Mouse (Mus musculus): ENCODE data around the gene Bicc1.
"Not testable (repeated sequence)": the region's sequence is repeated elsewhere in the genome, so short reads cannot be mapped to it uniquely, and the experiment has no call there.

Gene Bicc1

GRCm38 (mm10) chr10:70998136-70998535 is 161.4 kb downstream of the Bicc1 start:
- DNase-seq (ENCODE audit: low read depth, low spot score) = peak; percentile 32

DNA sequence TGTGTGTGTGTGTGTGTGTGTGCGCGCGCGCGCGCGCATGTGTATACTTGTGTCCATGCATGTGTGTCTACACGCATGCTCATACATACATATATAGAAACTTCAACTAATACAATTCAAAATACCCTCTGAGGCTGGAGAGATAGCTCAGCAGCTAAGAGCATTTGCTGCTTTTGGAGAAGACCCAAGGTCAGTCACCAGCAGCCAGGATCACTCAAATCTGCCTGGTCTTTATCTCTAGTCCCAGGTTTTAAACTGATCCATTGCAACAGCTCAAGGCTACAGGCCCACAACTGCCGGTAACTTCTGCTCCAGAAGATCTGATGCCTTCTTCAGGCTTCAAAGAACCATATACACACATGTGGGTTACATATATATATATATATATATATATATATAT is 163.4 kb downstream of the Bicc1 start:
- DNase-seq (ENCODE audit: low read depth, low spot score) = no peak

DNA sequence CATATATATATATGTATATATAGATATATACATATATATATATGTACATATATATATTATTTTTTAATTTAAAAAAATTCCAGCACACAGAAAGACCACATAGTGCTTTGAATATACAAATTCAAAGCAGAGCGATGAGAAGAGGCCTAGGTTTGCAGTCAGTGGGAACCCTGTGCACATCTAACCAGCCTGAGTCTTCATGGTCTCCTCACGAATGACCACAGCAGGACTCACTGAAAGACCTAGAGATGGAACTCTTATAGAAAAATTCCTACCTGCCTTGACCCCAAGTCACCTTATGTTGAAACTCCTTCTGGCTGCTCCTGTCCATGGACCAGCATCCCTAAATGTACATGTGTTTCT is 165.4 kb downstream of the Bicc1 start:
- no peak for DNase-seq (ENCODE audit: low read depth, low spot score)

DNA sequence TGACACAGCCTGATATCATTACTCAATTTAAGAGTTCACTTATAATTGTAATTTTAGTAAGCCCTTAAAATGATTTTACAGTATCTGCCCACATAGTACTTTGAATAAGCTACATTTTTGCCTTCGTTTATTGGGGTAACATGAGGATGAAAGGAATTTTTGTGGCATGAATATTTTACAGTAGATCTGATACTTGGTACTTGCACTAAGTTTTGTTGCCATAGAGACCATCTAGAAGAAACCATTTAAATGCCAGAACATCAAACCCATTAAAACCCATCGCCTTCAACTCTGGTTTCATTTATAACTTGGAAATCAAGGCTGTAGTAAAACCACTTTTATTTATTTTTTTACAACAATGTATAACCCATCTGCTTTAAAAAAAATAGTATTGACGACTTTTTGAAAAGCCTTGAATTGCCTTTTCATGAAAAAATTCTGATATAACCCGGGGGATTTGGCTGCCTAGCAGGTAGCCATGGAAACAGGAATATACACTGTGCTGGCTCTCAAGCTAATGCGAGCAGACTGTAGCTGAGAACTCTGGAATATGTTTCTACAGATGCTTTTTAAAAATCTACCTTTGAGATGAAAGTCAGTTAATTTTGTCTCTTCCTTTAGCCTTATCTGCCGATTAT is 165.9 kb downstream of the Bicc1 start:
- DNase-seq (ENCODE audit: low read depth, low spot score) = no peak

- no peak for DNase-seq (ENCODE audit: low read depth, low spot score)
Observed at GRCm38 (mm10) chr10:70987396-70987795, 172.1 kb downstream of the Bicc1 start.

GRCm38 (mm10) chr10:70983036-70983670 is 176.3 kb downstream of the Bicc1 start:
- no peak for DNase-seq (ENCODE audit: low read depth, low spot score)

DNA sequence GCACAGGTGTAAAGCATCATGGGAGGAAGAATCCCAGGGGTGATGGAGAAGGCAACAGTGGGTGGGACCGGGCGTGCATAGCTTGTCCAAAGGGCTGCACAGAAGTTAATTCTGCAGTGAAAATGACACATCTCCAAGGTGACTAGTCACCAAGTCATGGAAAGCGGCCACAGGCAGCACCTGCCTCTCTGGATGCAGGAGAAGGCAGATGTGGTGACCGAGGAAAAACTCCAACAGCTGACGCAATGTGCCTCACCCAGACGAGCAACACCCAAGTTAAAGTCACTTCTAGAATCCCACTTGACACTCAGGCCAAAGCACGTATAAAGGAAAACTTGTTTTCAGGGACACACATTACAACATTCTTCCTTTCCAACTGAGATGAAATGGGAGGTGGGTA is 177.3 kb downstream of the Bicc1 start:
- no peak for DNase-seq (ENCODE audit: low read depth, low spot score)

DNA sequence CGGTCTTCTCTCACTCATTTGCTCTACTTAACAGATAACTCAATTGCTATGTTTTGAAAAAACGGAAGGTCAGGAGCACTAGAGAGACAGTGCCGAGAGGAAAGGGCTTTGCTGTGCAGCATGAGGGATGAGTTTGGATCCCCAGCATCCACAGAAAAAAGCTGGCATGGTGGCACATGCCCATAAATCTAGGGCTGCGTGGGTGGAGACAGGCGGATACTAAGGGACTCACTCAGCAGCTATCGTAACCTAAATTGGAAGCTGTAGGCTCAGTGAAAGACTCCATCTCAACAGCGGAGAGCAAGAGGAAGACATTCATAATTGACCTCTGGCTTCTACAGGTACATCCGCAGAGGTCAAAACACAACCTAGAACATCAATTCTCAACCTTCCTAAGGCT is 179.8 kb downstream of the Bicc1 start:
- no peak for DNase-seq (ENCODE audit: low read depth, low spot score)

- DNase-seq (ENCODE audit: low read depth, low spot score) = no peak
Observed at GRCm38 (mm10) chr10:70977141-70977540, 182.4 kb downstream of the Bicc1 start.

- no peak for DNase-seq (ENCODE audit: low read depth, low spot score)
Observed at GRCm38 (mm10) chr10:70976633-70977032, 182.9 kb downstream of the Bicc1 start.

DNA sequence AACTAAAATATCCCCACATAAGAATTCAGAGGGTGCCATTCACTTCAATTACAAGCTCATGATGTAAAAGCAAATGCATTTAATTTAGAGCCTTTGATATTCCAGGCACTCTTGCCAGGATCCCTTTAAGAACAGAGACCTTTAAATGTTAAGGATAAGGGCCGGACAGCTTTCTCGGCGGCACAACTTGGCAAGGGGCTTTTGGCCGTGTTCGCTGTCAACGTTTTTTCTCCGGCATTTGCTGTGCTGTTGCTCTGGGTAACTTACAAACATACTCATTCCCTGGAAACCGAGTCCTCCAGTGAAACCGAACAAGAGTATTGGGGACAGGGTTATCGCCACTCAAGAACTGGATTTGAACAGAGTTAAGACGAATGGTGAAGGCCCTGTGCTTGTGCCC is 188.3 kb downstream of the Bicc1 start:
- DNase-seq (ENCODE audit: low read depth, low spot score) = no peak

- no peak for DNase-seq (ENCODE audit: low read depth, low spot score)
Observed at GRCm38 (mm10) chr10:70968848-70969683, 190.4 kb downstream of the Bicc1 start.

- DNase-seq (ENCODE audit: low read depth, low spot score) = no peak
Observed at GRCm38 (mm10) chr10:70966642-70967345, 192.7 kb downstream of the Bicc1 start.

- peak; percentile 78 for DNase-seq (ENCODE audit: low read depth, low spot score)
Observed at GRCm38 (mm10) chr10:70964706-70965105, 194.8 kb downstream of the Bicc1 start.

- DNase-seq (ENCODE audit: low read depth, low spot score) = peak; percentile 74
Observed at GRCm38 (mm10) chr10:70963599-70964193, 195.8 kb downstream of the Bicc1 start.

DNA sequence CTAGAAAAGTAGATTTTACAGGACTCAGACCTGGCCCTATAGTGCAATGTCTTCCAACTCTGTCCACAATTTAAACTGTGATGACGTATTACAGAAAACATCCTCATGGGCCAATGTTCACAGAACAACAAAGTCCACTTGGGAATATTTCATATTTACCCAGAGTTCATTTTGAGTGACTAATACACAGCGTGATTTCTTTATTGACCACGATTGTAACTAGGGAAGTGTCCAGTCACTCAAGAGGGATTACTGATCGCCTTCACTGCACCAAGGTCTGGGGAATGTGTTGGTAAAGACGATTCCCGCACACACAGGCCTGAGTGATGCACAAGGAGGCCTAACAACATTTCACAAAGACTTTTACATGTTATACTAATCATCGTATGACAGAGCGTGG is 197.9 kb downstream of the Bicc1 start:
- no peak for DNase-seq (ENCODE audit: low read depth, low spot score)

DNA sequence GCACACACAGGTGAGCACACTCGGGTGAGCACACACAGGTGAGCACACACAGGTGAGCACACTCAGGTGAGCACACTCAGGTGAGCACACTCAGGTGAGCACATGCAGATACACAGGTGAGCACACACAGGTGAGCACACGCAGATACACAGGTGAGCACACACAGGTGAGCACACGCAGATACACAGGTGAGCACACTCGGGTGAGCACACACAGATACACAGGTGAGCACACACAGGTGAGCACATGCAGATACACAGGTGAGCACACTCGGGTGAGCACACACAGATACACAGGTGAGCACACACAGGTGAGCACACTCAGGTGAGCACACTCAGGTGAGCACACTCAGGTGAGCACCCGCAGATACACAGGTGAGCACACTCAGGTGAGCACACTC is 199.1 kb downstream of the Bicc1 start:
- DNase-seq (ENCODE audit: low read depth, low spot score) = not testable (repeated sequence)

- no peak for DNase-seq (ENCODE audit: low read depth, low spot score)
Observed at GRCm38 (mm10) chr10:70952770-70953147, 206.7 kb downstream of the Bicc1 start.

- peak; percentile 31 for DNase-seq (ENCODE audit: low read depth, low spot score)
Observed at GRCm38 (mm10) chr10:70952056-70952769, 207.3 kb downstream of the Bicc1 start.

- DNase-seq (ENCODE audit: low read depth, low spot score) = no peak
Observed at GRCm38 (mm10) chr10:70950105-70950424, 209.4 kb downstream of the Bicc1 start.
